Mouse (Mus musculus) colon, adult 2 months (tissue): ENCODE measurements around the gene Elovl5. TPM values are rescaled to one million over a fixed set of nuclear protein-coding genes. Genes with fewer than 3 reads are reported as not detected.

Experiments
- polyA plus RNA-seq: library from polyadenylated mRNA; depleted of rRNA; stranded (reverse); fragments of >200 nt; gene quantifications from 2 replicates; pipeline ENCODE4 v1.2.3, GENCODE M21; 2012; rRNA removed

The Elovl5 gene
- 15.7 and 20.9 TPM in 2 replicates for polyA plus RNA-seq

GRCm38 (mm10) chr9:77917074-77917621 is at the start of gene Elovl5:
Elovl5 (plus strand) TSS chr9:77917364.

Other genes starting within 250 kb of the Elovl5 start
- 22.0 and 23.9 TPM in 2 replicates for gene Gclc, start 162.8 kb upstream of the Elovl5 start, polyA plus RNA-seq
- not detected in 2 replicates for gene Gcm1, start 134.6 kb downstream of the Elovl5 start, polyA plus RNA-seq
- 52.9 and 69.2 TPM in 2 replicates for gene Fbxo9, start 191.7 kb downstream of the Elovl5 start, polyA plus RNA-seq
- 33.0 and 34.6 TPM in 2 replicates for gene Ick, start 191.8 kb downstream of the Elovl5 start, polyA plus RNA-seq